Mouse (Mus musculus) lung, adult 2 months (tissue): ENCODE measurements around the gene Ap5s1. TPM values are rescaled to one million over a fixed set of nuclear protein-coding genes. Genes with fewer than 3 reads are reported as not detected.

ENCODE experiments used
- DNase-seq: peaks from one replicate; pipeline ENCODE4 v3.0.0; 2022
- H3K4me1 ChIP-seq: fragments of 200-500 bp; 2 replicates; pipeline ENCODE4 v1.6.1; 2011; ENCODE audit warnings: low read length; ENCODE audit not compliant: control insufficient read depth, insufficient read depth
- H3K4me3 ChIP-seq: fragments of 200-500 bp; replicated peaks from 2 replicates; pipeline ENCODE3; 2011; ENCODE audit warnings: low read depth, mild to moderate bottlenecking, control low read depth, low read length; ENCODE audit errors: extremely low read depth
- CTCF ChIP-seq: fragments of 200-500 bp; IDR thresholded peaks from 2 replicates; pipeline ENCODE4 v1.5.1; 2011; ENCODE audit warnings: mild to moderate bottlenecking, low read length, control low read depth; ENCODE audit not compliant: insufficient read depth
- POLR2A ChIP-seq: fragments of 200-500 bp; IDR thresholded peaks from 2 replicates; pipeline ENCODE4 v1.6.1; 2011; ENCODE audit warnings: low read depth, mild to moderate bottlenecking, control low read depth, low read length, borderline replicate concordance; ENCODE audit errors: extremely low read depth
- WGBS: fragments of 180-500 bp; shearing (Covaris S2); methylation state at CpG from one replicate; pipeline ENCODE4 v1.1.7; 2018; 5-methylcytosine and 5-hydroxymethylcytosine counted together
- polyA plus RNA-seq: library from polyadenylated mRNA; depleted of rRNA; stranded (reverse); fragments of >200 nt; gene quantifications from 2 replicates; pipeline ENCODE4 v1.2.3, GENCODE M21; 2012

Ap5s1 gene
- polyA plus RNA-seq, 1 experiment: 46.4 TPM

DNA sequence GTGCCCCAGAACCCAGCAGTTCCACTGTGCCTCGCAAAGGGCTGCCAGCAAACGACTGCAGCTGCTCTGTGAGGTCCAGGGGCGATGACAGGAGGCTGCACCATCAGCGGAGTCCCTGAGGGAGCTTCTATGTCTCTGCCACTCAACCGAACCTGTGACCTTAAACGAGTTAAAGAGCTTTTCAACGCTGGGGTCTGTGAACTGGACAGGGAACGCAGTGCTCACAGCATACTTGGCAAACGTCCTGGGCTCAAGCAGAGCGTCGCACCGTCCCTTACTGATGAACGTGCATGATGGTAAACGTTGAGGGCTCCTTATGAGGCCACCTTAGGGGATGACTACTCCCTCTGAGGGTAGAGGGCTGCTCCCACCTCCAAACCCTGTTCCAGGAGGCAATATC, 20.5 kb upstream of the Ap5s1 start:
- H3K4me3 ChIP-seq: peak overlapping the region; percentile 62
- TF ChIP-seq CTCF: no peak
- TF ChIP-seq POLR2A: no peak
- no peak for DNase-seq
- peaks cover 21% of the 10 kb centered on the region for H3K4me1 ChIP-seq
- WGBS: 3% methylated on average over 14 of the region's 14 CpGs

DNA sequence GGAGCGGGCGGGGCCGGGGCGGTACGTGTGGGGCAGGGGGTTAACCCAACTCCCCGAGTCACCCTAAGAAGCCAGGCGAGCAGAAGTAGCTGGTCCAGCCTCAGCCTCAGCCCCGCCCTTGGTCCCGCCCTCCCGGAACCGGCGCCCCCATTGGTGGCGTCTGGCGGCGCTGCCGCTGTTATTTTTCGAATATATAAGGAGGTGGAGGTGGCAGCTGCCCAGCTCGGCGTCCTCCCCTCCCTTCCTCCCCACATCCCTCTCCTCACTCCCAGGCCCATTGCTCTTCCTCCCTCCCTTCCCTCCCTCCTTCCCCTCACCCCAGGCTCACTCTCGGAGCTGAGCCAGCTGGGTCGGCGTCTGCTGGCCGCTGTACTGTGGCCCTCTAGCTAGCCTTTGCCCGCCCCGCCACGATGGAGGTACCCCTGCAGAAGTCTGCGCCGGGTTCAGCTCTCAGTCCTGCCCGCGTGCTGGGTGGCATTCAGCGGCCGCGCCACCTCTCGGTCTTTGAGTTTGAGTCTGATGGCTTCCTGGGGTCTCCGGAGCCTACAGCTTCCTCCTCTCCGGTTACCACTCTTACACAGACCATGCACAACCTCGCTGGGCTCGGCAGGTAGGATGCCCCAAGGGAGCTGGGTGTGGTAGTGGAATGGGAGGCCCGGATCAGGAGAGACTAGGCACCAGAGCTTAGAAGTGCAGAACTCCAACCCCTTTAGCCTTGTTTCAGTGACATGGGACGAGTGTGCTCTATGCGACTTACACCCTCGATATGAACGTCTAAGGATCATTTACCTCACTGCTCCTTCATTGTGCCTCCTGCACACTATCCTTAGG, 19.9 kb upstream of the Ap5s1 start, which contains the start of the genes Cdc25b and Spef1:
Gene Cdc25b, plus strand, starts transcription at position 179 of the 831 bp plus-strand sequence.
Gene Spef1, minus strand, starts transcription at position 512 of the 831 bp plus-strand sequence.
- WGBS: 3% methylated on average over 41 of the region's 43 CpGs
- peak; percentile 81 for DNase-seq
- TF ChIP-seq POLR2A (peak; percentile 62; the same call in 1 of the 2 replicates), CTCF (no peak)

GRCm38 (mm10) chr2:131187602-131187922, 19.3 kb upstream of the Ap5s1 start:
- TF ChIP-seq POLR2A (no peak), CTCF (no peak)
- no peak for DNase-seq
- 47% methylated on average over 3 of the region's 3 CpGs for WGBS
- Histone ChIP-seq H3K4me1 (peaks cover 21% of the 10 kb centered on the region), H3K4me3 (peak overlapping the region; percentile 85)

More for the DNA sequence above, 19.9 kb upstream of the Ap5s1 start, which contains the start of the genes Cdc25b and Spef1:
- Histone ChIP-seq H3K4me3 (peak within 1 kb of the TSS; percentile 85), H3K4me1 (peaks cover 21% of the 10 kb centered on the region)

DNA sequence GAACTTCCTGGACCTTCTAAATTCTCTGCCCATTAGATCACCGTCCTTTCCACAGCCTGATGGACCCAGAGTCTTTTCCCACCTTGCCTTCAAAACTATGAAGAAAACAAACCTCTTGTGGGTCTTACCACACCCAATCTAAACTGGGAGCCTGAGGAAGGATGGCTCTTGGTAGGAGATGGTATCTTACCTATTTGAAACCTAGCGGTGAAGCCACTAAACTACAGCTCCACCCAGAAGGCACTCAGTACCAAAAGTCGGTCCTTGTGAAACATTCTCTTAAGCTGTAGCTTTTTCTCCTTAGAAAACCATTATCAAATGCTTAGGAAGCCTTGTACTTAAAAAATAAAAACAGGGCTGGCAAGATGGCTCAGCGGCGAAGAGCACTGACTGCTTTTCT, 18.6 kb upstream of the Ap5s1 start:
- no peak for TF ChIP-seq CTCF
- TF ChIP-seq POLR2A: no peak
- 85% methylated on average over 5 of the region's 5 CpGs for WGBS
- peaks cover 21% of the 10 kb centered on the region for H3K4me1 ChIP-seq
- H3K4me3 ChIP-seq: no peak overlapping the region
- DNase-seq: no peak

DNA sequence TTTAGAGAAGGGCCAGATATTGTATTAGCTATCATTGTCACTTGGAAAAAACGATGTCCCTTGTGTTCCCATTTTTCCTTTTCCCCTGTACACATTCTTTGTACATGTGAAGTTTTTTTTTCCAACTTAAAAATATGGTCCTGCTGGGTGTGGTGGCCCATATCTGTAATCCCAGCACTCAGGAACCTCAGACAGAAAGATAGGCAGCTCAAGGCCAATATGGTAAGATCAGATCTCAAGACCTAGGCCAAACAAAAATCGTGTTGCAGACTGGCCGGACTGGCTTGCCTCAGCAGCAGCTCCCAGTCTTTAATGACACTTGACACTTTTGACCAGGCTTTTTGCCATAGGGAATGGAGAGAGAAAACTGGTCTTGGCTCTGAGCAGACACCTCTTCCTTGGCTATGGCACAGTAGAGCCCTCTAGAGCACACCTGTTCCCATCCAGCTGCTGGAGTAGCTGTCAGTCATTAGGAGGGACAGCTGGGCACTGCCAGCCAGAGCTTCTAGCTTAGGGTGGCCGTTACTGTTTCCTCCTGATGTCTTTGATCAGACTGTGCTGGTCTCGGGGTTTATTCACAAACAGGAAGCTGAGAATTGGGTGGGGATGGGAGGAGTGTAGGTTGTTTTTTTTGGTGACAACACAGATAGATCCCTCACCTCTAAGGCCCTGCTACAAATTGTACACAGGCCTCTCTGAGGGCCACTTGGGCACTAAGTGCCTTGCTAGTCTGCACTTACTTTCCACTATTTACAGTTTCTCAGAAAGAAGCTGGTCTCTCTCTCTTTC, 17.2 kb upstream of the Ap5s1 start:
- peaks cover 21% of the 10 kb centered on the region for H3K4me1 ChIP-seq
- TF ChIP-seq CTCF (no peak), POLR2A (no peak)
- no peak for DNase-seq
- no peak overlapping the region for H3K4me3 ChIP-seq
- 27% methylated on average over 5 of the region's 5 CpGs for WGBS

- no peak overlapping the region for H3K4me3 ChIP-seq
- H3K4me1 ChIP-seq: peaks cover 21% of the 10 kb centered on the region
- no peak for DNase-seq
- 65% methylated on average over 10 of the region's 10 CpGs for WGBS
- TF ChIP-seq CTCF (no peak), POLR2A (no peak)
Measured at GRCm38 (mm10) chr2:131190344-131191004, 16.4 kb upstream of the Ap5s1 start.

DNA sequence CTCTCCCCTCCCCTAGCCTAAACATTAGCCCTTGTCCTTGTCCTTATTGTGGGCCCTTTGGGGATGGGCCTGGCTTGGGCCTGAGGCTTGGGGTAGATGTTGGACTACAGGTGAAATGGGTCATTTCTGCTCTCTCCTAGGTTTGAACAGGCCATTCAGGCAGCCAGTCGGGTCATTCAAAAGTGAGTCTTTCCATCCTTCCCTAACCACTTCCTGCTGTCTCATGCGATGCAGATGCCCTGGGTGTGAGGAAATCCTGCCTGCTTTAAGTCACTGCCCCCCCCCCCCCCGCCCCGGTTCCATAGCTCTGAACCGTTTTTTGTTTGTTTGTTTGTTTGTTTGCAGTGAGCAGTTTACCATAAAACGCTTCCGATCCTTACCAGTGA, 15.9 kb upstream of the Ap5s1 start:
- no peak overlapping the region for H3K4me3 ChIP-seq
- 65% methylated on average over 7 of the region's 7 CpGs for WGBS
- no peak for DNase-seq
- TF ChIP-seq CTCF: no peak
- TF ChIP-seq POLR2A: no peak
- peaks cover 21% of the 10 kb centered on the region for H3K4me1 ChIP-seq

DNA sequence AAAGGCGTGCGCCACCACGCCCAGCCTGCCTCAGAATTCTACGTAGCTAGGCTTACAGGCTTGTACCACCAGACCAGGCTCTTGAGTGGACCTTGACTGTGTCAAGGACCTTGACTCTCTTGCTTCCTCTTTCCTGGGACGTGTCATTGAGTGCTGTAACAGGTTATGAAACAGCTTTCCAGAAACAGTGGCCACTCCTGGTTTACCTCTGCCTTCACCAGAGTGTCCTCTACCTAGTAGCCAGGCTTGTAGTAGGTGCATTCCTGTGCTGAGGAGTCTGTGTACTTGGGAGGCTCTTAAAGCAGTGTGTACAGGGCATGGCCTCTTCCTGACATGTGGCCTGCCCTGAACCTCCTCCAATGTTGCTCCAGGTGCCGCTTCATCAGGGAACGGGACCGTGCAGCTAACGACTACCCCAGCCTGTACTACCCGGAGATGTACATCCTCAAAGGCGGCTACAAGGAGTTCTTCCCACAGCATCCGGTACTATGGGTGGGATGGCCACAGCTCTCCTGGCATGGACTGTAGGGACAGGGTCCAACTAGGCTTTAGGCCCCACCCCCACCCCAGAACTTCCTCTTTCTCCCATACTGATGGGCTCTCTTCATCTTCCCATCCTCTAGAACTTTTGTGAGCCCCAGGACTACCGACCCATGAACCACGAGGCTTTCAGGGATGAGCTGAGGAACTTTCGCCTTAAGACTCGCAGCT, 10.1 kb upstream of the Ap5s1 start:
- TF ChIP-seq POLR2A (peak; percentile 34; the same call in 1 of the 2 replicates), CTCF (no peak)
- peaks cover 2% of the 10 kb centered on the region; the same call in 1 of the 2 replicates for H3K4me1 ChIP-seq
- WGBS: 78% methylated on average over 16 of the region's 16 CpGs
- peak overlapping the region; percentile 44 for H3K4me3 ChIP-seq
- DNase-seq: peak; percentile 63

GRCm38 (mm10) chr2:131200710-131201109, 6.2 kb upstream of the Ap5s1 start:
- TF ChIP-seq CTCF (no peak), POLR2A (no peak)
- WGBS: 80% methylated on average over 2 of the region's 2 CpGs
- no peak for DNase-seq
- no peak overlapping the region for H3K4me3 ChIP-seq
- H3K4me1 ChIP-seq: peaks cover 15% of the 10 kb centered on the region
